Mouse (Mus musculus): ENCODE results near the gene Amh. TPM values are rescaled to one million over a fixed set of nuclear protein-coding genes. Genes with fewer than 3 reads are reported as not detected.
"Not testable (repeated sequence)": the region's sequence is repeated elsewhere in the genome, so short reads cannot be mapped to it uniquely, and the experiment has no call there.

Gene Amh
- polyA plus RNA-seq, 1 experiment from 2014 or later, result 0.09 TPM

- no peaks in the 10 kb centered on the region for H3K4me1 ChIP-seq (replicated peaks; ENCODE audit: insufficient read depth, low read length)
- H3K27ac ChIP-seq, result no peak overlapping the region
- TF ChIP-seq CTCF (IDR thresholded peaks at IDR 0.05; ENCODE audit: low read depth), result no peak
- ATAC-seq (replicated peaks; ENCODE audit: low FRiP score, low read depth) (no peak), DNase-seq (ENCODE audit: low spot score) (no peak)
- no peak overlapping the region for H3K9ac ChIP-seq (ENCODE audit: low read depth, low read length)
- WGBS, result 49% methylated on average over 2 of the region's 2 CpGs
- H3K4me2 ChIP-seq (ENCODE audit: low read length), result no peak overlapping the region
- H3K27me3 ChIP-seq (ENCODE audit: insufficient read depth, low read length), result no peaks in the 10 kb centered on the region
- no peak overlapping the region for H3K4me3 ChIP-seq (replicated peaks; ENCODE audit: low read depth, low read length)
- no peaks in the 10 kb centered on the region for H3K9me3 ChIP-seq (replicated peaks; ENCODE audit: low read length)
- H3K36me3 ChIP-seq (ENCODE audit: insufficient read depth, low read length), result no peaks in the 10 kb centered on the region
Measured at GRCm38 (mm10) chr10:80817164-80817563, 12.1 kb downstream of the Amh start.

DNA sequence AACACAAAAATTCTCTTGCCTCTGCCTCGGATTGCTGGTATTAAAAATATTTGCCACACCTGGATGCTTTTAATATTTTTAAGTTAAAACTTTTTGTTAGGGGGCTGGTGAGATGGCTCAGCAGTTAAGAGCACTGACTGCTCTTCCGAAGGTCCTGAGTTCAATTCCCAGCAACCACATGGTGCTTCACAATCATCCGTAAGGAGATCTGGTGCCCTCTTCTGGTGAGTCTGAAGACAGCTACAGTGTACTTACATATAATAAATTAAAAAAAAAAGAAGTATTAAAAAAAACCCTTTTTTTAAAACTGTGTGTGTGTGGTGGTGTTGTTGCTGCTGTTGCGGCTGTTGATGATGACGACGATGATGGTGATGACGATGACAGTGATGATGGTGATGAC, 12.9 kb downstream of the Amh start:
- not testable (repeated sequence) for ATAC-seq (replicated peaks; ENCODE audit: low FRiP score, low read depth); H3K36me3 ChIP-seq (ENCODE audit: insufficient read depth, low read length); H3K27me3 ChIP-seq (ENCODE audit: insufficient read depth, low read length); H3K4me3 ChIP-seq (replicated peaks; ENCODE audit: low read depth, low read length); H3K9ac ChIP-seq (ENCODE audit: low read depth, low read length); H3K4me1 ChIP-seq (replicated peaks; ENCODE audit: insufficient read depth, low read length); DNase-seq (ENCODE audit: low spot score); H3K27ac ChIP-seq; H3K4me2 ChIP-seq (ENCODE audit: low read length); H3K9me3 ChIP-seq (replicated peaks; ENCODE audit: low read length)
- peak; percentile 59 for TF ChIP-seq CTCF (IDR thresholded peaks at IDR 0.05; ENCODE audit: low read depth)
- 84% methylated on average over 7 of the region's 7 CpGs for WGBS

- TF ChIP-seq CTCF (IDR thresholded peaks at IDR 0.05; ENCODE audit: low read depth), result no peak
- ATAC-seq (replicated peaks; ENCODE audit: low FRiP score, low read depth) (no peak), DNase-seq (ENCODE audit: low spot score) (no peak)
- H3K36me3 ChIP-seq (ENCODE audit: insufficient read depth, low read length), result no peaks in the 10 kb centered on the region
- H3K27ac ChIP-seq, result no peak overlapping the region
- no peaks in the 10 kb centered on the region for H3K9me3 ChIP-seq (replicated peaks; ENCODE audit: low read length)
- no peaks in the 10 kb centered on the region for H3K27me3 ChIP-seq (ENCODE audit: insufficient read depth, low read length)
- 0 out of 2 replicates have a peak, but pooled peaks cover under 1% of the 10 kb centered on the region for H3K4me1 ChIP-seq (replicated peaks; ENCODE audit: insufficient read depth, low read length)
- no peak overlapping the region for H3K4me2 ChIP-seq (ENCODE audit: low read length)
- H3K4me3 ChIP-seq (replicated peaks; ENCODE audit: low read depth, low read length), result no peak overlapping the region
- H3K9ac ChIP-seq (ENCODE audit: low read depth, low read length), result no peak overlapping the region
- 52% methylated on average over 6 of the region's 6 CpGs for WGBS
Measured at GRCm38 (mm10) chr10:80818599-80819281, 13.7 kb downstream of the Amh start.

GRCm38 (mm10) chr10:80819406-80819805, 14.4 kb downstream of the Amh start:
- Histone ChIP-seq H3K27me3 (ENCODE audit: insufficient read depth, low read length) (no peaks in the 10 kb centered on the region), H3K4me3 (replicated peaks; ENCODE audit: low read depth, low read length) (no peak overlapping the region), H3K9ac (ENCODE audit: low read depth, low read length) (no peak overlapping the region), H3K4me1 (replicated peaks; ENCODE audit: insufficient read depth, low read length) (0 out of 2 replicates have a peak, but pooled peaks cover 3% of the 10 kb centered on the region), H3K36me3 (ENCODE audit: insufficient read depth, low read length) (no peaks in the 10 kb centered on the region), H3K9me3 (replicated peaks; ENCODE audit: low read length) (no peaks in the 10 kb centered on the region), H3K27ac (no peak overlapping the region), H3K4me2 (ENCODE audit: low read length) (no peak overlapping the region)
- WGBS, result 33% methylated on average over 3 of the region's 3 CpGs
- no peak; the same call in 1 of the 2 replicates for ATAC-seq (replicated peaks; ENCODE audit: low FRiP score, low read depth)
- no peak for TF ChIP-seq CTCF (IDR thresholded peaks at IDR 0.05; ENCODE audit: low read depth)
- DNase-seq (ENCODE audit: low spot score), result no peak

GRCm38 (mm10) chr10:80821991-80822390, 16.9 kb downstream of the Amh start:
- peak; percentile 80 for TF ChIP-seq CTCF (IDR thresholded peaks at IDR 0.05; ENCODE audit: low read depth)
- Histone ChIP-seq H3K4me3 (replicated peaks; ENCODE audit: low read depth, low read length) (no peak overlapping the region), H3K27me3 (ENCODE audit: insufficient read depth, low read length) (no peaks in the 10 kb centered on the region), H3K4me2 (ENCODE audit: low read length) (no peak overlapping the region), H3K4me1 (replicated peaks; ENCODE audit: insufficient read depth, low read length) (0 out of 2 replicates have a peak, but pooled peaks cover 3% of the 10 kb centered on the region), H3K9me3 (replicated peaks; ENCODE audit: low read length) (no peaks in the 10 kb centered on the region), H3K27ac (no peak overlapping the region), H3K9ac (ENCODE audit: low read depth, low read length) (no peak overlapping the region), H3K36me3 (ENCODE audit: insufficient read depth, low read length) (no peaks in the 10 kb centered on the region)
- 48% methylated on average over 2 of the region's 2 CpGs for WGBS
- no peak for ATAC-seq (replicated peaks; ENCODE audit: low FRiP score, low read depth)
- peak; percentile 65 for DNase-seq (ENCODE audit: low spot score)

DNA sequence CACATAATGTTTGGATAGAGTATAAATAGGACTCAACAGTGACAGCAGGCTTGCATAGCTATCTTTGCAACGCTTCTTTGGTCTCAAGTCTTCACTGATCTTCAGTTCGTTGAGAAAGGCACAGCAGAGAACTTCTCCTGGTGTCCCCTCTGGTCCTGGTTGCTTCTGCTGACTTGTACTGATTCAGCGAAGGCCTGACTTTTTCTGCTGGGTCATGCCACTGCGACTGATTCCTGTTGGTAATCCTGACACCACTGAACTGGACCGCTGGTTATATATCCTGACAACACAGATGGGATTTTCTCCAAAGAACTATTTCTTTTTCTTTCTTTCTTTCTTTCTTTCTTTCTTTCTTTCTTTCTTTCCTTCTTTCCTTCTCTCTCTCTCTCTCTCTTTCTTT, 17.5 kb downstream of the Amh start:
- 86% methylated on average over 5 of the region's 5 CpGs for WGBS
- no peak overlapping the region for H3K9ac ChIP-seq (ENCODE audit: low read depth, low read length)
- no peaks in the 10 kb centered on the region for H3K36me3 ChIP-seq (ENCODE audit: insufficient read depth, low read length)
- TF ChIP-seq CTCF (IDR thresholded peaks at IDR 0.05; ENCODE audit: low read depth), result no peak
- no peak overlapping the region for H3K27ac ChIP-seq
- no peak overlapping the region for H3K4me2 ChIP-seq (ENCODE audit: low read length)
- DNase-seq (ENCODE audit: low spot score) (no peak), ATAC-seq (replicated peaks; ENCODE audit: low FRiP score, low read depth) (no peak)
- H3K4me3 ChIP-seq (replicated peaks; ENCODE audit: low read depth, low read length), result no peak overlapping the region
- H3K9me3 ChIP-seq (replicated peaks; ENCODE audit: low read length), result no peaks in the 10 kb centered on the region
- 0 out of 2 replicates have a peak, but pooled peaks cover 3% of the 10 kb centered on the region for H3K4me1 ChIP-seq (replicated peaks; ENCODE audit: insufficient read depth, low read length)
- no peaks in the 10 kb centered on the region for H3K27me3 ChIP-seq (ENCODE audit: insufficient read depth, low read length)

Measured in kidney, postnatal 0 days (tissue).